Comparison of ENCODE assay signal across 7 mouse cellular contexts in the genomic region with DNA sequence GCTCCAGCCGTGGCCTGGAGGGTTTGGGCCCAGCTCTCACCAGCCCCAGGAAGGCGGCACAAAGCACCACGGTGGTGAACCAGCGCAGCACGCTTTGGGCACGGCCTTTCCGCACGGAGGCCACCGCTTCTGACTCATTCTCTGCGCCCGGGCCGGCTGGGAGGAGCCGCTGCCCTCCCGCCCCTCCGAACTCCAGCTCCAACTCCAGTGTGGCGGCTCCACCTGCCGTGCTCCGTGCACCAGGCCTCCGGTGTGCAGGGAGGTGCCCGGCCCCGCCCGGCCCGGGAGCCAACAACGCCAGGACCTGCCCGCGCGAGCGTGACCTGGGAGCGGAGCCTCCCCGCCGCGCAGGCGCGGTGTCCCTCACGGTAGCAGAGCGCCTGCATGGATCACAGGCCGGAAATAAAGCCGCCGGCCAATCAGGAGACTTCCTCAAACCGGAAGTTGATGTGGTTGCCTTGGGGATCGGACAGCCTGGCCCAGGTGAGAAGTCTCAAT. TPM values are rescaled to one million over a fixed set of nuclear protein-coding genes. Genes with fewer than 3 reads are reported as not detected.
DNase-seq lines count a peak whose midpoint lies in the region; ATAC-seq and TF ChIP-seq lines count a peak whose summit lies in the region.

Gene Mfsd4b4, minus strand, starts transcription at position 365 of the 498 bp plus-strand sequence.

- 0 out of 2 replicates have a peak, but pooled peaks have one; percentile 8 for TF ChIP-seq CTCF in kidney, adult 2 months (conservative IDR thresholded peaks at IDR 0.05; ENCODE audit: insufficient read depth, insufficient read length, low read depth, low read length)
- TF ChIP-seq CTCF in spleen, adult 2 months (IDR thresholded peaks at IDR 0.05; ENCODE audit: extremely low read depth, insufficient read depth, insufficient read length, insufficient replicate concordance): no peak

- peak; percentile 93 for ATAC-seq in embryonic facial prominence, embryonic 13.5 days (ENCODE audit: insufficient number of reproducible peaks, insufficient read depth, low FRiP score, low TSS enrichment, low read depth)
- peak; percentile 92 for ATAC-seq in limb, embryonic 12.5 days (ENCODE audit: insufficient number of reproducible peaks, insufficient read depth, low FRiP score, low TSS enrichment, low read depth)
- ATAC-seq in midbrain, embryonic 15.5 days (replicated peaks): peak; percentile 99

- WGBS in embryonic facial prominence, embryonic 13.5 days: under 1% methylated on average over 41 of the region's 41 CpGs
- WGBS in kidney, adult 2 months: under 1% methylated on average over 41 of the region's 41 CpGs
- WGBS in limb, embryonic 12.5 days: under 1% methylated on average over 41 of the region's 41 CpGs
- WGBS in midbrain, embryonic 15.5 days: under 1% methylated on average over 41 of the region's 41 CpGs
- WGBS in spleen, adult 2 months: under 1% methylated on average over 41 of the region's 41 CpGs

- H3K27ac ChIP-seq in embryonic facial prominence, embryonic 13.5 days: peak within 1 kb of the TSS; percentile 89
- H3K27ac ChIP-seq in kidney, adult 2 months (ENCODE audit: insufficient read depth, low read depth, low read length): peak within 1 kb of the TSS; percentile 90
- H3K27ac ChIP-seq in limb, embryonic 12.5 days: peak within 1 kb of the TSS; percentile 89
- H3K27ac ChIP-seq in midbrain, embryonic 15.5 days: peak within 1 kb of the TSS; percentile 86
- H3K27ac ChIP-seq in spleen, adult 2 months (ENCODE audit: insufficient read depth, low read length): peak within 1 kb of the TSS; percentile 26

- no peaks in the 10 kb centered on the region for H3K27me3 ChIP-seq in embryonic facial prominence, embryonic 13.5 days
- H3K27me3 ChIP-seq in kidney, adult 2 months (replicated peaks; ENCODE audit: control insufficient read depth, insufficient read depth, low read length): no peaks in the 10 kb centered on the region
- no peaks in the 10 kb centered on the region for H3K27me3 ChIP-seq in limb, embryonic 12.5 days
- no peaks in the 10 kb centered on the region for H3K27me3 ChIP-seq in midbrain, embryonic 15.5 days (replicated peaks)
- H3K27me3 ChIP-seq in spleen, adult 2 months (ENCODE audit: control insufficient read depth, insufficient read depth, low read length): no peaks in the 10 kb centered on the region

- peak within 1 kb of the TSS; percentile 62 for H3K4me3 ChIP-seq in embryonic facial prominence, embryonic 13.5 days
- H3K4me3 ChIP-seq in kidney, adult 2 months (ENCODE audit: insufficient read depth, low read depth, low read length): peak within 1 kb of the TSS; percentile 76
- H3K4me3 ChIP-seq in limb, embryonic 12.5 days (replicated peaks): peak within 1 kb of the TSS; percentile 74
- peak within 1 kb of the TSS; percentile 79 for H3K4me3 ChIP-seq in midbrain, embryonic 15.5 days
- peak within 1 kb of the TSS; percentile 83 for H3K4me3 ChIP-seq in spleen, adult 2 months (ENCODE audit: extremely low read depth, insufficient read depth, insufficient read length)

- TF ChIP-seq POLR2A in kidney, adult 2 months (IDR thresholded peaks at IDR 0.05; ENCODE audit: low read depth, low read length): no peak
- TF ChIP-seq POLR2A in spleen, adult 2 months (IDR thresholded peaks at IDR 0.05; ENCODE audit: low read depth, low read length): peak; percentile 45

- no peaks in the 10 kb centered on the region for H3K9me3 ChIP-seq in embryonic facial prominence, embryonic 13.5 days
- H3K9me3 ChIP-seq in limb, embryonic 12.5 days: no peaks in the 10 kb centered on the region
- no peaks in the 10 kb centered on the region for H3K9me3 ChIP-seq in midbrain, embryonic 15.5 days

- peak; percentile 90 to 93 for DNase-seq in adrenal gland, postnatal 36 days
- peak; percentile 87 to 91 for DNase-seq in heart, adult 18-20 months
- peak; percentile 96 for DNase-seq in kidney, adult 2 months
- DNase-seq in spleen, adult 2 months (ENCODE audit: low read depth in 1 of 2, low spot score in 2 of 2): peak; percentile 50 to 74

- H3K4me2 ChIP-seq in embryonic facial prominence, embryonic 13.5 days: peak within 1 kb of the TSS; percentile 82
- peak within 1 kb of the TSS; percentile 70 for H3K4me2 ChIP-seq in limb, embryonic 12.5 days
- H3K4me2 ChIP-seq in midbrain, embryonic 15.5 days: peak within 1 kb of the TSS; percentile 77

- no peaks in the 10 kb centered on the region for H3K36me3 ChIP-seq in embryonic facial prominence, embryonic 13.5 days
- no peaks in the 10 kb centered on the region for H3K36me3 ChIP-seq in kidney, adult 2 months (ENCODE audit: control insufficient read depth, insufficient read depth, low read length)
- H3K36me3 ChIP-seq in limb, embryonic 12.5 days: no peaks in the 10 kb centered on the region
- H3K36me3 ChIP-seq in midbrain, embryonic 15.5 days (replicated peaks): no peaks in the 10 kb centered on the region
- no peaks in the 10 kb centered on the region for H3K36me3 ChIP-seq in spleen, adult 2 months (ENCODE audit: control insufficient read depth, insufficient read depth, low read length)

- peaks cover 7% of the 10 kb centered on the region; the same call in 1 of the 2 replicates for H3K4me1 ChIP-seq in embryonic facial prominence, embryonic 13.5 days
- H3K4me1 ChIP-seq in kidney, adult 2 months (ENCODE audit: control insufficient read depth, insufficient read depth, low read length): peaks cover 4% of the 10 kb centered on the region; the same call in 1 of the 2 replicates
- 0 out of 2 replicates have a peak, but pooled peaks cover 6% of the 10 kb centered on the region for H3K4me1 ChIP-seq in limb, embryonic 12.5 days (replicated peaks)
- H3K4me1 ChIP-seq in midbrain, embryonic 15.5 days: peaks cover 16% of the 10 kb centered on the region
- H3K4me1 ChIP-seq in spleen, adult 2 months (ENCODE audit: control insufficient read depth, insufficient read depth, insufficient read length): no peaks in the 10 kb centered on the region

- peak within 1 kb of the TSS; percentile 89 for H3K9ac ChIP-seq in embryonic facial prominence, embryonic 13.5 days
- H3K9ac ChIP-seq in limb, embryonic 12.5 days (replicated peaks): peak within 1 kb of the TSS; percentile 89
- H3K9ac ChIP-seq in midbrain, embryonic 15.5 days: peak within 1 kb of the TSS; percentile 86

RNA-seq across cellular contexts. Expression of gene Mfsd4b4, which starts in this region (rescaled TPM):
- total RNA-seq in adrenal gland, postnatal 36 days (2021): 10 to 100 TPM in 1 of 2 experiments, 1 to 10 TPM in 1; 5.8 to 11.8 TPM
- polyA plus RNA-seq in embryonic facial prominence, embryonic 13.5 days (2015; fragmentation: Nextera tagmentation; extraction: Ambion mirVana): 5.3 and 5.7 TPM in 2 replicates
- 1 to 10 TPM; 3.1 to 3.4 TPM for total RNA-seq in heart, adult 18-20 months (2021)
- 3.2 and 3.4 TPM in 2 replicates for polyA plus RNA-seq in kidney, adult 2 months (2012; rRNA removed)
- 6.8 and 6.9 TPM in 2 replicates for polyA plus RNA-seq in limb, embryonic 12.5 days (2016; fragmentation: Nextera tagmentation; extraction: Ambion mirVana)
- polyA plus RNA-seq in midbrain, embryonic 15.5 days (2015; fragmentation: Nextera tagmentation; extraction: Ambion mirVana): 4.7 and 4.9 TPM in 2 replicates
- 1.6 TPM in 2 replicates for polyA plus RNA-seq in spleen, adult 2 months (2012; rRNA removed)

Comparison
In these comparisons a context has a peak if more than half of its experiments do, and no peak if none do; other contexts are left out.
1. Peak in every context shown above with its lines: DNase-seq, ATAC-seq, H3K4me3 ChIP-seq and H3K27ac ChIP-seq.
2. H3K27ac ChIP-seq: peak in every context shown above with its lines; median percentile 90 in kidney, adult 2 months; 89 in embryonic facial prominence, embryonic 13.5 days; 89 in limb, embryonic 12.5 days; 86 in midbrain, embryonic 15.5 days; 26 in spleen, adult 2 months.